Mouse (Mus musculus) forebrain, embryonic 15.5 days (tissue): ENCODE measurements around the gene Rsph3a. TPM values are rescaled to one million over a fixed set of nuclear protein-coding genes. Genes with fewer than 3 reads are reported as not detected.

ENCODE experiments used
- ATAC-seq: fragments of 200-750 bp; cut with Nextera tagmentation; replicated peaks from 2 replicates; pipeline ENCODE4 v1.8.0; 2017; ENCODE audit warnings: mild to moderate bottlenecking, moderate TSS enrichment, moderate library complexity
- H3K27ac ChIP-seq: fragments of 300-500 bp; sonication (generic); replicated peaks from 2 replicates; pipeline ENCODE4 v1.5.1; 2015; ENCODE audit warnings: mild to moderate bottlenecking, inconsistent platforms
- H3K27me3 ChIP-seq: fragments of 300-500 bp; sonication (generic); 2 replicates; pipeline ENCODE4 v1.6.1; 2015; ENCODE audit warnings: inconsistent platforms
- H3K36me3 ChIP-seq: fragments of 300-500 bp; sonication (generic); 2 replicates; pipeline ENCODE4 v1.6.1; 2015; ENCODE audit warnings: mild to moderate bottlenecking, inconsistent platforms
- H3K4me1 ChIP-seq: fragments of 300-500 bp; sonication (generic); 2 replicates; pipeline ENCODE4 v1.6.1; 2015; ENCODE audit warnings: inconsistent platforms
- H3K4me2 ChIP-seq: fragments of 300-500 bp; sonication (generic); replicated peaks from 2 replicates; pipeline ENCODE4 v1.6.1; 2015; ENCODE audit warnings: mild to moderate bottlenecking, inconsistent platforms
- H3K4me3 ChIP-seq: fragments of 300-500 bp; sonication (generic); 2 replicates; pipeline ENCODE4 v1.5.1; 2015; ENCODE audit warnings: mild to moderate bottlenecking, inconsistent platforms
- H3K9ac ChIP-seq: fragments of 300-500 bp; sonication (generic); replicated peaks from 2 replicates; pipeline ENCODE4 v1.6.1; 2015; ENCODE audit warnings: mild to moderate bottlenecking, inconsistent platforms
- H3K9me3 ChIP-seq: fragments of 300-500 bp; sonication (generic); 2 replicates; pipeline ENCODE4 v1.6.1; 2016; ENCODE audit warnings: inconsistent platforms
- WGBS: fragments of 180-500 bp; shearing (Covaris S2); methylation state at CpG from one replicate; pipeline ENCODE4 v1.1.7; 2015; ENCODE audit warnings: mixed read lengths; 5-methylcytosine and 5-hydroxymethylcytosine counted together
- polyA plus RNA-seq: library from polyadenylated mRNA; unstranded; fragments of >200 nt; fragmentation: Nextera tagmentation; extraction: Ambion mirVana; gene quantifications from 2 replicates; pipeline ENCODE4 v1.2.1, GENCODE M21; 2015

Rsph3a gene
- polyA plus RNA-seq, 1 experiment from 2014 or later = 68.0 TPM

- Histone ChIP-seq H3K9me3 (no peaks in the 10 kb centered on the region), H3K9ac (no peak overlapping the region), H3K4me3 (no peak overlapping the region), H3K36me3 (no peaks in the 10 kb centered on the region), H3K27ac (no peak overlapping the region), H3K27me3 (no peaks in the 10 kb centered on the region), H3K4me1 (no peaks in the 10 kb centered on the region), H3K4me2 (no peak overlapping the region)
- 81% methylated on average over 9 of the region's 9 CpGs for WGBS
- ATAC-seq = no peak
Observed at GRCm38 (mm10) chr17:7915791-7916190, 29.6 kb upstream of the Rsph3a start.

DNA sequence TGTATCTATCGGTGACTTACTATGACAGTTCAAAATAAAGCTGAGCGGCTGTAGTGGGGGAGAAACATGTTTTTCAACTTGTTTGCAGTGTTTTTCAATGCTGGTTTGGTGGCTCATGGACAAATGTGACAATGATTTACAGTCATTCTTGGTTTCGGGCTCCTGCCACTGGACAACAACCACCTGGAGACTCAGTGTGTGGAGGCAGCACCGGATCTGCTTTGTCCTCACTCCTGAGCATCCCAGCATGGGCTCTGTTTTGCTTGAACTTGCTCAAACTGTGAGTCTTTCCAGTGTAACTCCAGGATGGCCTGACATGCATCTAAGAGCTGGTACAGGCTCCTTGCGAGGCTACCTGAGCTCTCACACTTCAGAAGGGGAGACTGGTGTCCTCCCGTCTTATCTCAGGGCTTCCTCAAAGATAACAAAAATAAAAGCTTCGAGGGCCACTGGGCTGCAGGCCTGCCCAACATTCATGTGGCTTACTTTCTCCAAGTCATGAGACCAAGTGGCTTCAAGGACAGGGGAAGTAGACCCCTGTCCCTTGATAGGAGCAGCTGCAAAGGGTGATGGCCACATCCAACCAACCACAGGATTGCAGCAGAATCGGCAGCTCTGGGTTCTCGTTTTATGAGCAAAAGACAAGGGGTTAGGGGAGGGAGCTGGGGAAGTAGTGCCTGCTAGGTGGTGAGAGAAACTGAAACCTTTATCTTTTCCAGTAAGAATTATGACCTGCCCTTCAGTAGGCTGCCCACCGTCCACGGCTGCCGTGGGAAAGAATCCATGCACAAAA lies 28.4 kb upstream of the Rsph3a start:
- Histone ChIP-seq H3K36me3 (no peaks in the 10 kb centered on the region), H3K27ac (no peak overlapping the region), H3K4me1 (no peaks in the 10 kb centered on the region), H3K4me2 (no peak overlapping the region), H3K27me3 (no peaks in the 10 kb centered on the region), H3K9ac (no peak overlapping the region), H3K9me3 (no peaks in the 10 kb centered on the region), H3K4me3 (no peak overlapping the region)
- ATAC-seq = no peak
- WGBS = 85% methylated on average over 12 of the region's 12 CpGs

DNA sequence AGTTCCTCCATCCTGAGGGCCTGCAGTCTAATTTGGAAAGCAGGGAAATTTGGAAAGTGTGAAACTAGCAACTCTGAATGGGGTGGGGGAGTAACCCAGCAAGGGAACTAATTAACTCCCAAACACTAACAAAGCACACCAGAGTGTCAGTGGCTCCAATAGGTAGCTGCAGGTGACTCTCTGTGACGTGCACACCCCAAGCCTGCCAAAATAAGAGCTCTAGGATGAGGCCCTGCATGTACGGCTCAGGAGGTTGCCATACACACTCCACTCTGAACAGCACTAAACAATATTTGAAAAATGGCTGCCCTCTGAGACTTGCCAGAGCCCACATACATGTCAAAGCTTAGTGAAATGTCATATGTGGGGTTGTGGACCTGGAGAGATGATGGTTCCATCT lies 27.1 kb upstream of the Rsph3a start:
- no peaks in the 10 kb centered on the region for H3K27me3 ChIP-seq
- no peaks in the 10 kb centered on the region for H3K36me3 ChIP-seq
- H3K4me3 ChIP-seq = no peak overlapping the region
- H3K27ac ChIP-seq = no peak overlapping the region
- ATAC-seq = no peak
- no peaks in the 10 kb centered on the region for H3K4me1 ChIP-seq
- H3K9me3 ChIP-seq = no peaks in the 10 kb centered on the region
- no peak overlapping the region for H3K9ac ChIP-seq
- no peak overlapping the region for H3K4me2 ChIP-seq
- 48% methylated on average over 2 of the region's 2 CpGs for WGBS

DNA sequence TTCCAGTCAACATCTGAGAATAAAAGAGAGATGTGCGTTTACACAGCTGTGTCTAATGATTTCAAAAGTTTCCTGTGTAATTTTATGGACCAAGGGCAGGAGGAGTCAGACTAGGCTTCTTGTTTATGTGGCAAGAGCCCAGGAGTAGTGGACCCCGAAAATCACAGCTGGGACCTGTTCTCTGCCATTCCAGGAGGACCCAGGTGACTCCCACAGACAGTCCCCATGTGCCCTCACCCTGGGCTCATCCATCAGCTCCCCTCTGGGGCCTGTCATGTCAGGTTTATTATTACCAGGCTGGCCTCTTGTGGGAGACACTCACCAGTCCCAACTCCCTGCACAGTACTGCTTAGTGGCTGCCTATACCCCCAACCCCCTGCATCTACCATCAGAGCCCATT lies 26.2 kb upstream of the Rsph3a start:
- no peaks in the 10 kb centered on the region for H3K4me1 ChIP-seq

GRCm38 (mm10) chr17:7922564-7922963 lies 22.9 kb upstream of the Rsph3a start:
- no peak for ATAC-seq
- no peaks in the 10 kb centered on the region for H3K4me1 ChIP-seq
- 91% methylated on average over 5 of the region's 5 CpGs for WGBS

More for the DNA sequence above, 26.2 kb upstream of the Rsph3a start:
- H3K36me3 ChIP-seq = no peaks in the 10 kb centered on the region
- no peak for ATAC-seq
- no peak overlapping the region for H3K9ac ChIP-seq
- 88% methylated on average over 2 of the region's 2 CpGs for WGBS
- H3K27ac ChIP-seq = no peak overlapping the region
- H3K4me2 ChIP-seq = no peak overlapping the region
- no peak overlapping the region for H3K4me3 ChIP-seq
- no peaks in the 10 kb centered on the region for H3K27me3 ChIP-seq
- H3K9me3 ChIP-seq = no peaks in the 10 kb centered on the region

DNA sequence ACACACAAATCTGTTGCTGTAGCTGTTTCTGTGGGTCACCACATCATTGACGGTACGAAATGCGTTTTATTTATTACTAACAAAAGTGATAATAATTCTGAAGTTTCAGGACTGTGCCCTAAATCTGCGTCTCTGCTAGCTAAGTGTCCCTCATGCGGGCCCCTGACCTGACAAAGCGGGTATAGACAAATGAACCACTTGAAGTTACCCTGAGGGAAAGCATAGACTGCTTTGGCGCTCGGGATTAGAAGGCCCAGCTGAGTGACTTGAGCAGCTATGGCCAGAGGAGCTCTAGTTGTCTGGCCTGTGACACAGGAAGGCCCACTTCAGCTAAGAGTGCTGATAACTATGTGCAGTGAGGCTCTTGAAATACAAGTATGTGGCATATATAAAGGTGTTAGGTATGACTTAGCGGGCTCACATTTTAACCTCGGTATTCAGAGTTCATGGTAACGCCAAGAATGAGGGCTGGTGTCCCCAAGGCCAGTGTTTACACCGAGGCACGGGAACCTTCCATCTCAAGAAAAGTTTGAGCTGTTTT lies 21.2 kb upstream of the Rsph3a start:
- Histone ChIP-seq H3K9ac (no peak overlapping the region), H3K9me3 (no peaks in the 10 kb centered on the region)
- 89% methylated on average over 13 of the region's 13 CpGs for WGBS

More at GRCm38 (mm10) chr17:7922564-7922963, 22.9 kb upstream of the Rsph3a start:
- Histone ChIP-seq H3K36me3 (no peaks in the 10 kb centered on the region), H3K4me3 (no peak overlapping the region), H3K4me2 (no peak overlapping the region), H3K9ac (no peak overlapping the region), H3K27me3 (no peaks in the 10 kb centered on the region), H3K27ac (no peak overlapping the region), H3K9me3 (no peaks in the 10 kb centered on the region)

DNA sequence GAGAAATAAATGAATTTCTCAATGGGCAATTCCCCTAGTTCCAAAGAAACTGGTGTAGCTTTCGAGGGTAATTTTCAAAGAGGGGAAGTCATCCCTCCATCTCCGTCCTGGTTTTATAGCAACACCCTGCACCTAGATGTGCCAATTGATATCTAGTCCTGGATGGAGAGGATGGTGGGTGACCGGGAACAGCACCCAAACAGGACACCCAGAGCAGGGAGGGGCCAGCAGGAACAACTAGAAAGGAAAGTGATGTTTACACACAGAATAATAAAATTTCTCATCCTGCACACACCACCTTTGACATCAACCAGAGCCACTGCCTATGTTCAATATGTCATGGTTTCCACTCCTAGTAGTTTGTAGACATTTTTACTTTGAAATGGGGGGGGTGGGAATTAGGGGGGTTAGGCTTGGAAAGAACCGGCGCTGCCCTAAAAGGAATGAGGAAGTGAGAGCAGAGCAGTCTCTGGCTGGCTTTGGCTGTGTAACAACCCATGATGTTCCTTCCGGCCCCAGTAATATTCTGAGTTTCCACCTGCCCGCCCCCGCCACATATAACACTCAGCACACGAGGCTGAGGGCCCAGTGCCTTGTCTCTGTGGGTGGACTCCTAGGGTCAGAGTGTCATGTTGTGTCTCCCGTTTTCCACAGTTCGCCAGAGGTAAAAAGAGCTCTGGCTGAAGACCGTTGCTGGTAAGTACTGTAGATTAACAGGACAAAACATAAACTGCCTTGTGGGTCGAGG lies 19.8 kb upstream of the Rsph3a start, which contains the start of gene Tagap:
Tagap (plus strand) TSS at position 588 of the 748 bp plus-strand sequence.
- no peak within 1 kb of the TSS for H3K9ac ChIP-seq
- H3K9me3 ChIP-seq = no peaks in the 10 kb centered on the region
- no peak within 1 kb of the TSS for H3K4me3 ChIP-seq
- H3K36me3 ChIP-seq = no peaks in the 10 kb centered on the region
- H3K27me3 ChIP-seq = no peaks in the 10 kb centered on the region
- ATAC-seq = no peak
- H3K27ac ChIP-seq = no peak within 1 kb of the TSS
- no peaks in the 10 kb centered on the region for H3K4me1 ChIP-seq
- 72% methylated on average over 13 of the region's 13 CpGs for WGBS
- no peak within 1 kb of the TSS for H3K4me2 ChIP-seq

More for the DNA sequence above, 21.2 kb upstream of the Rsph3a start:
- Histone ChIP-seq H3K27ac (no peak overlapping the region), H3K27me3 (no peaks in the 10 kb centered on the region), H3K36me3 (no peaks in the 10 kb centered on the region), H3K4me2 (no peak overlapping the region), H3K4me3 (no peak overlapping the region), H3K4me1 (no peaks in the 10 kb centered on the region)
- ATAC-seq = no peak

DNA sequence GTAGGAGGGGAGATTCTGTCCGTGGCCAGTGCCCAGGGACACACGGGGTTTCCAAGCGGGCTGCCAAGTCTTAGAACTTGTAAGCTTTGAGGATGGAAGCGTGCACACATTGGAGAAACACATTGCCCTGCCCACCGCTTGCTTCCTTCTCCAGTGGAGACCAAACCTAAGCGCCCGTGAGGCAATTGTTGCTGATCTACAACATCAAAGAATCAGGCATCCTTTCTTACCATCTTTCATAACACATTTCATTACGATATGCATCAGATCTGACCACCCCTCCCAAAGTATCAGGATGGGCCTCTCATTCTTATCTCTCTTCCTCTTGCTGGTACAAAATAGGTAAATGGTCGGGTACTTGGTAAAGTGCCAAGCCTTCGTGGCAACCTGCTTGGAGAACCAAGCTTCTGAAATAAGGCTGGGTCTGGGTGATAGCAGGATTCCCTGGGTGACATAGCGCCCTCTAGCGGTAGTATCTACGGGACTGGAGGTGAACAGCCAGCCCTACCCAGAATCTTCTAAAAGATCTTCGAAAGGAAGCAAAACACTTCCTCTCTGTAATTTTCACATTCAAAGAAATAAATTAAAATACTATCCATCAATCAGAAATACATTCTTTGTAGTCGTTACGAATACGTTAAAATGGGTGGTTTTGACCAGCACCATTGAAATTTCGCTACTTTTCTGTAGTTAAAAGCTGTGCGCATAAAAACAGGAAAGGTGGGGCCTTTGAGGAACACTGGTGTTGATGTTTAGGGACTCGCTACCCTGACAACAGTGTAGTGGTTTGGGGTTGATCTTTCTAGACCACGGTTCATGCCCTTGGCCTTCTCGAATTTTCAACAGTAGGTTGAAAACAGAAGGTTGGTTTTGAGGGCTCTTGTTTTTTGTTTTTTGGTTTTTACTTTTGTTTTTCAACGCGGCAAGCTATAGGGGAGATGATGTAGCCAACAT lies 17.6 kb upstream of the Rsph3a start:
- 70% methylated on average over 24 of the region's 24 CpGs for WGBS
- ATAC-seq = no peak
- no peaks in the 10 kb centered on the region for H3K36me3 ChIP-seq
- H3K9me3 ChIP-seq = no peaks in the 10 kb centered on the region
- H3K9ac ChIP-seq = no peak overlapping the region
- H3K27me3 ChIP-seq = no peaks in the 10 kb centered on the region
- no peak overlapping the region for H3K4me2 ChIP-seq
- 0 out of 2 replicates have a peak, but pooled peaks cover 6% of the 10 kb centered on the region for H3K4me1 ChIP-seq
- no peak overlapping the region for H3K4me3 ChIP-seq
- no peak overlapping the region for H3K27ac ChIP-seq

- no peak overlapping the region for H3K4me2 ChIP-seq
- no peaks in the 10 kb centered on the region for H3K27me3 ChIP-seq
- no peak overlapping the region for H3K4me3 ChIP-seq
- H3K36me3 ChIP-seq = no peaks in the 10 kb centered on the region
- H3K4me1 ChIP-seq = 0 out of 2 replicates have a peak, but pooled peaks cover 6% of the 10 kb centered on the region
- 89% methylated on average over 6 of the region's 6 CpGs for WGBS
- no peak overlapping the region for H3K27ac ChIP-seq
- no peaks in the 10 kb centered on the region for H3K9me3 ChIP-seq
- no peak for ATAC-seq
- H3K9ac ChIP-seq = no peak overlapping the region
Observed at GRCm38 (mm10) chr17:7928662-7929061, 16.8 kb upstream of the Rsph3a start.

GRCm38 (mm10) chr17:7929279-7929678 lies 16.1 kb upstream of the Rsph3a start:
- no peaks in the 10 kb centered on the region for H3K9me3 ChIP-seq
- 28% methylated on average over 8 of the region's 8 CpGs for WGBS
- no peaks in the 10 kb centered on the region for H3K36me3 ChIP-seq
- no peak overlapping the region for H3K4me3 ChIP-seq
- no peak overlapping the region for H3K4me2 ChIP-seq
- ATAC-seq = no peak
- H3K27ac ChIP-seq = no peak overlapping the region
- H3K27me3 ChIP-seq = no peaks in the 10 kb centered on the region
- H3K4me1 ChIP-seq = 0 out of 2 replicates have a peak, but pooled peaks cover 6% of the 10 kb centered on the region
- H3K9ac ChIP-seq = no peak overlapping the region

- no peaks in the 10 kb centered on the region for H3K9me3 ChIP-seq
- ATAC-seq = no peak
- H3K4me2 ChIP-seq = no peak overlapping the region
- 0 out of 2 replicates have a peak, but pooled peaks cover 6% of the 10 kb centered on the region for H3K4me1 ChIP-seq
- H3K4me3 ChIP-seq = no peak overlapping the region
- 78% methylated on average over 13 of the region's 13 CpGs for WGBS
- H3K27me3 ChIP-seq = no peaks in the 10 kb centered on the region
- no peak overlapping the region for H3K9ac ChIP-seq
- no peak overlapping the region for H3K27ac ChIP-seq
- no peaks in the 10 kb centered on the region for H3K36me3 ChIP-seq
Observed at GRCm38 (mm10) chr17:7931096-7931990, 14.1 kb upstream of the Rsph3a start.
